Mouse (Mus musculus) urinary bladder, postnatal 4 days (tissue): ENCODE measurements at regions not wholly inside any gene's neighbourhood (a gene's known extent, or its start where the extent isn't known, plus 50 kb on each side); places are given as distances from the start of the nearest gene placed in this dataset.

Source experiments
- DNase-seq, 2 experiments: peaks; one replicate each; pipeline ENCODE4 v3.0.0; 2021 to 2022; ENCODE audit warnings: low spot score in 2 of 2

- no peak for DNase-seq
Measured at GRCm38 (mm10) chr19:25729103-25729502, 56.9 kb downstream of the Dmrt2 start.

GRCm38 (mm10) chr19:25729633-25730032 is 57.4 kb downstream of the Dmrt2 start:
- DNase-seq: no peak

DNA sequence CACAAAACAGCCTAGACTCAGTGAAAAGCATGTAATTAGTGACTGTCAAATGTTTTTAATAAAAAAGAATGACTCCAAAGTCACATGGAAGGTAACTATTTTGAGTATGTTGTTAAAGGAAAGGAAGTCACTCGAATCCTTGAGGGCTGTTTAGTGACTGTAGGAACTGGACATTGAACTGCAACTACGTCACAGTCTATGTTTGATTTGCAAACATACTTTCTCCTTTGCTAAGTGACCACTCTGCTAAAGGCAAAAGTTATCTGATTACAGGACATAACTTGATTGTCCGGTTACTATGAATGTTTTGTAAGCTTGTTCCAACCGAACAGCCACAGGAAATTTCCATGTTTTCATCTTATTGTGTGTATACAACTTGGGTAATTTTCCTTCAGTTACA is 106.2 kb downstream of the Dmrt2 start:
- DNase-seq: no peak

GRCm38 (mm10) chr19:25779356-25779755 is 107.1 kb downstream of the Dmrt2 start:
- DNase-seq: no peak

DNA sequence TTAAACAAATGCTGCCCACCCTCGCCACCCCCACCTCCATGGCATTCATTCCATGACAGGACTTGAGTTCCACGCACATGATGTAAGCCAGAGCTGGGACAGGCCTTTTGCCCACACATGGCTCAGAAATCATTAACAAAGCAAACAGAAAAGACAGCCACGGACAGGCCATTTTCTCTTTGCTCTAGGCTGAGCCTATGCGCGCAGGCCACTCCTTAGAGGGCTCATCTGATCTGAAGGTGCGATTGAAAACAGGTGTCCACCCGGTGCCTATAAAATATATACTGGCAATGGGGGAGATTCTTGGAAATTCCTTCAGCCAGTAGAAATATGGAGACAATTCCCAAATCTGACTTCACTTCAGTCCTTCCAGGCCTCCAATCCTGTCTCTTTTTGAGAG is 109.1 kb downstream of the Dmrt2 start:
- no peak for DNase-seq

DNA sequence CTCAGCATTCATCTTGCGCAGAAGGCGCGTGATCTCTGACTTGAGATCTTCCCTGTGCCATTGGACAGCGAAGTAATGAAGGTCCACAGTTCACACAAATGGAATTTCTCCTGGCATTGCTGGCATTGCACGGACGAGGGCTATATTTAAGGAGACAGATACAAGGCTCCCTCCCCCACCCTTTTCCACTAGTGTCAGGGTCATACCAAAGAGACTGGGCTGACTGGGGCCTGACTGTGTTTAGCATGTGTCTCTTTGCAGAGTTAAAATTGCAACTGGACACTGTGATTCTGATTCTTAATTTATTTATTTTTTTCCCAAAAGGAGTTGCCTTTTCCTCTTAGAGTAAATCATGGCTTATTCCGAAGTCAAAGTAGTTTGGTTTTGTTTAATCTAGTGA is 130.5 kb downstream of the Dmrt2 start:
- DNase-seq: no peak

DNA sequence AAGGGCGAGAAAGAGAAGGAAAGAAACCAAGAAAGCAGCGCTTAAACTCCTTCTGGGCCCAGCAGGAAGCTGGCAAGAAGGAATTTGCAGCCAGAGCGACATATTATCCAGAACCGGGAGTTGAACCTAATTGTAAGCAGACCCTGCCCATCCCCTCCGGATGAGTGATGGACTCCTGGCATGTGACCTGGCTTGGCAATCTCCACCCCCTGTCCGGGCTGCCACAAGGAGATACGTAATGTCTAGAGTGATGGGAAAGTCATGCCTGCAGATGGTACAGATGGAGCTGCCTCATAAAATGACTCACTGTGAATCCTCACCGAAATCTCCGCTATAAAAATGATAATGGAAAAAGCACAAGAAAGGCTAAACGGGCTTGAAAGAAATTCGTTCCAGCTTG is 133.1 kb downstream of the Dmrt2 start:
- DNase-seq: no peak

GRCm38 (mm10) chr19:25813651-25814050 is 141.4 kb downstream of the Dmrt2 start:
- no peak for DNase-seq

DNA sequence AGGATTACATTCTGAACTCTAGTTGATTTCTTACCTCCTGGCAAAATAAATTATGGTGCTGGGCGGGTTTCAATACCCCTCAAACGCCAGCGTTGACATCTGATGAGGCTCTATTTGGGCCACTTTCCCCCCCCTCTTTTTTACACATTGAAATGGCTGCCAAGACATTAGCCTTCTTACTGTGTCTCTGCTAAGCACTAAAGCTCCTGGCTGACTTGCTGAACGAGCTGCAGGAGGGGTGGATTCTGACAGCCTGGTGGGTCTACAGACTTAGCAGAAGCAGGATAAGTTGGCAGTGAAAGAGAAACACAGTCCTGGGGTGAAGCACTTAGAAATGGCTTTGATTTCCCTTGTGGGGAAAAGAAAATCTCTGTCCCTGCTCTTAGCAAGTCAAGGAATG is 172.9 kb downstream of the Dmrt2 start:
- DNase-seq: no peak

DNA sequence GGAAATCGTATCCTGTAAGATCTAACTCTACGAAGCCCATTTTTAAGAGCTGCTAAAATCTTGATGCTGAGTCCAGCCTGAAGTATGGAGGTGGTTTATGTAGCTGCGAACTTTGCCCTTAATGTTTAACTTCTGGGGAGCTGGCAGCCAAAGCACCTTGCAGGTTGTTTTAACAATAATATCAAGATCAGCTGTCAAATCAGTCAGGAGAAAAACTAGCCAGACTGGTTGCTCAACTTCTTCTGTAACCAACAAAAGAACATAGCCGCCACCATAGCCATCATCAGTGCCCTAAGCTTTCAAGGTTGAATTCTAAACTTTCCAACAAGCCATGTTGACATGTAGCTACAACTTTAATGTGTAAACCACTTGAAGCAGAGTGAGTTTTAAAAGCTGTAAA is 184.1 kb downstream of the Dmrt2 start:
- DNase-seq: no peak

- DNase-seq: no peak
Measured at GRCm38 (mm10) chr19:25863312-25863711, 191.1 kb downstream of the Dmrt2 start.

- no peak for DNase-seq
Measured at GRCm38 (mm10) chr19:25906721-25907120, 234.5 kb downstream of the Dmrt2 start.

DNA sequence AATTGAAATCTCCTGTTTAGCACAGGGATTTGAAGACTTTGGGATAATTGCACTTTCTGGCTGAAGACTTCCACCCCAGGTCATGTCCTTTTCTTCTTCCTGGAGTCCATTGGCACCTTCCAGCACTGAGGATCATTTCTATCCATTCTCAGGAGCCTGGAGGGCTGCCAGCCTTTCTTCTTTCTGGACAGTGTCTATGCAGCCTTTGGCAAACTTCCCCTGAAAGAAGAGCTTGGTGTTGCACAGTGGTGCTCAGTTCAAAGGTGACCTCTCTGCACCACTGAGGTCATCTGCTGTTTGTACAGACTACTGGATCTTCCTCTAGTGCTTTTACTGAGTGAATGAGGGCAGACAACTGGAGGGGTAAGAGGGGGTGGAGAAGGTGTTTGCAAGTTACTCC is 249.8 kb downstream of the Dmrt2 start:
- DNase-seq: no peak

DNA sequence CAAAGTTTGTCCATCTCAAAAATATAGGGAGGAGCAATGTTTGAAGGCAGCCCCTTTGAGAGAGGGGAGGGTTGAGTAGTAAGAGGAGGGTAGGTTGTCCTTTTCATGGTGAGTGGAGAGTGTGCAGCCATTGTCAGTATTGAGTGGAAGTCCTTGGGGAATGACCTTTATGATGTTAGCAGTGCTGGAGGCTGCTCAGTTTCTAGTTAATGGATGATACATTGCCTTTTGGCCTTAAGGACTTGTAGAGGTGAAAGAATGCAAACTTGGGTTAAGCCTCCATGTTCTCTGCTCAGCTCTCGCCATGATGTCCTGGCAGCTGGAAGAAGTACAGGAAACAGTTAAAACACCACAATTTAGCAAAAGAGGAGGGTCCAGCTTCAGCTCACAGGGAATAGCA is 250.6 kb downstream of the Dmrt2 start:
- no peak for DNase-seq

- no peak for DNase-seq
Measured at GRCm38 (mm10) chr19:25923727-25924384, 251.6 kb downstream of the Dmrt2 start.

GRCm38 (mm10) chr19:25924385-25924769 is 252.2 kb downstream of the Dmrt2 start:
- DNase-seq: peak in 1 of 2 experiments; percentile 18

DNA sequence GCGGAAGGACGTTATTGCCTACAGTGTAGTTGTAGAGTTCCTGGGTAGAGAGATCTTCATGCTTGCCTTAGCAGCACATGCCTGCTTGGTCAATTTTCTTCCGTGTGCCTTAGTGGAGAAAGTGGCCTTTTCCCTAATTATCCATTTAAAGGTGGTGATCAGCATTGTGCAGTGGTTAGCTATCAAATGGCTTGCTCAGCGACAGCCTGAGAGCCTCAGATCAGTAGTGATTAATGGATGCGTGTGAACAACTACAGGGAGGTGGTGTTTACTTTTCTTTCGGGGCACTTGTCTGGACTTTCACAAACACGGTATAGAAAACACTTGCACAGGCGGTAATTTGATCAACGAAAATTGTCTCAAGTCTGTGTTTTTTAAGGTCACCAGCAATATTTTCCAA is 255.0 kb downstream of the Dmrt2 start:
- DNase-seq: no peak

- DNase-seq: no peak
Measured at GRCm38 (mm10) chr19:25937343-25937742, 265.1 kb downstream of the Dmrt2 start.

DNA sequence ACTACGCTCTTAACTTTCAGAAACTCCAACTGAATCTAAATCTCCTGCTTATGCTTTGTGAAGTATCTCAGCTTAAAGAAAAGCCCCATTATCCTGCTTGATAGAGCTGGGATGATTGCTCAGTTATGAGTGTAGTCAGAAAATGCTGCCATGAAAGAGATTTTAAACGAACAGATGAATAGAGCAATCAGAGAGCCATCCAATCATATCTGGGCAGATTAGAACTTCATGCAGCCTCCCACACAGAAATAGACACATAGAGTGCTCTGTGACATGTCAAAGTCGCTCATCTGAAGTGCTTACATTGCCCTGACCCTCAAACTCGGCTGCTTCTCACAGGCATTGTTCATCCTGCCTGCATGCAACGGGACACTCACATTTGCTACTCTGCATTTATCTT is 299.0 kb downstream of the Dmrt2 start:
- no peak for DNase-seq

GRCm38 (mm10) chr19:25975202-25975601 is 303.0 kb downstream of the Dmrt2 start:
- DNase-seq: no peak

- DNase-seq: no peak
Measured at GRCm38 (mm10) chr19:25980308-25980707, 308.1 kb downstream of the Dmrt2 start.

DNA sequence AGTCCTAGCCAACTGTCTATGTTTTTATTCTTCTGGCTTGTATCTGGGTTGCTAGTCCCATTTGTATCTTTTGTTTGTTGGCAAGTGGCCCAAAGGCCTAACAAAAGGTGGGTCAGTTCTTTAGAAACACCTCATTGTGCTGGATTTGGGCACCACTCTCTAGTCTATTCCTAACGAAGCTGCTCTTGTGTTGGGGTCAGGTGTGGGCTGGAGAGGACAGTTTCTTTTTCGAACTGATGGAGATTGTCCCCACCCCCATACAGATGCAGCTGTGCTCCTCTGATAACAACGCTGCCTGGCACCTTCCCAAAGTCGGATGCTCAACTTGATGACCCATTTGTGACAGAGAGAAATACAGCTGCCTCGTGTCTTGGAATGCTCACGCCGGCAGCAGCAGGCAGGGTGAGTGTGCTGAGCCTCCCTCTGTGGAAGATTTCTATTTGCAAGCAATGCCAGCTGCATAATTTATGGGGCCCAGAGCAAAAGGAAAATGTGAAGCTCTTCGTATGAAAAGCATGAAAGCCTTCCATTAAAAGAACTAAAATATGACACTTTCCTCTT is 342.5 kb downstream of the Dmrt2 start:
- DNase-seq: peak in 1 of 2 experiments; percentile 62

GRCm38 (mm10) chr19:26021141-26021540 is 348.9 kb downstream of the Dmrt2 start:
- DNase-seq: no peak

DNA sequence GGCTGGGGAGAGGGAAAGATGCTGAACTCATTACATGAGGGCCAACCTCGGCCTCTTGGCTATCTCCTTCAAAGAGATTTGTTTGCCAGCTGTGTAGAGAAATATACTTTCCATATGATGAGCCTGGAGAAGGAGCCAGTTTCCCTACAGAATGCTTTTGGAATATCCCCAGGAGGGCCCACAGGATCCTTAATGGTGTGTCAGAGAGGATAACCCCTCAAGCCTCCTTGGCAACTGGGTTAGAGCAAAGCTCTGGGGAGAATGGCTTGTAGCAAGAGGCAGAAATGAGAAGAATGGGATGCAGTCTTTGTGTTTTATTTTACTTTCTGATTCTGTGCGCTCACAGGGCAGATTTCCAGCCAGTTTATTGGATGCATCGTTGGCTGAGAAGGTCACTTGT is 353.9 kb downstream of the Dmrt2 start:
- no peak for DNase-seq
